In the genomic region with DNA sequence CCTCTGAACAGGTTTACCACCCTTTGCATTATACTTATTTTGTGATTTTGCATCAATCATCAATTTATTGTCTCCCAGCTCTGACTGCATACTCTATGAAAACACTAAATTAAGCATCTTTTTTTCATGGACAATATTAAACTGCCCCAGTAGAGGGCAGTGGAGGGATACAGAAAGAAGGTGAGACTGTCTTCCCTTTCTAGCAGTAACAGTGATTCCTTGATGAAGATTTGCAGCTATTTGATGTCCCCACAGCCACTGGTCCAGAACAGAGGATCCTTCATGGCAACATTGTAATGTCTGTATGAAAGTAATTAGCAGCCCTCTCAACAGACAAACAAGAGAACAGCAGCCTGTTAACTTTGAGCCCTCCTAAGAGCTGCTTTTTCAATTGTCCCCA, we compare ENCODE assay signal across 10 mouse cellular contexts.
DNase-seq lines count a peak whose midpoint lies in the region; ATAC-seq and TF ChIP-seq lines count a peak whose summit lies in the region.
"Had no signal": no experiment of that assay in that cellular context is flagged by ENCODE, and none has a peak within 500 bp of the region (broad histone marks: within the 10 kb centered on the region; RNA-seq: fewer than 3 reads in every experiment).

No protein-coding gene starts in this region.

- TF ChIP-seq CTCF in E14TG2a.4 (conservative IDR thresholded peaks at IDR 0.05; ENCODE audit: low read length): peak; percentile 32

- no peaks in the 10 kb centered on the region for H3K36me3 ChIP-seq in E14TG2a.4 (ENCODE audit: insufficient read depth, low read length)
- H3K36me3 ChIP-seq: heart, embryonic 13.5 days; neural tube, embryonic 12.5 days had no signal

- peak; percentile 29 to 36 for DNase-seq in cerebellum, postnatal 14 days
- peak; percentile 21 for DNase-seq in layer of hippocampus, adult 11-12 months (ENCODE audit: low spot score)
- no peak for DNase-seq in layer of hippocampus, postnatal 25 days (ENCODE audit: extremely low spot score in 1 of 2, low spot score in 1 of 2)
- DNase-seq in embryo, embryonic 11 days: peak; percentile 22
- no peak for DNase-seq in spleen, postnatal 36 days (ENCODE audit: low spot score in 2 of 2)
- no peak for DNase-seq in T-cell, adult 2 months (ENCODE audit: low spot score)

- no peak for ATAC-seq in cerebellum, adult (ENCODE audit: insufficient number of reproducible peaks, low FRiP score, low TSS enrichment)

- H3K9me3 ChIP-seq in E14TG2a.4 (ENCODE audit: low read length): no peaks in the 10 kb centered on the region
- H3K9me3 ChIP-seq: heart, embryonic 13.5 days; neural tube, embryonic 12.5 days had no signal

- H3K4me3 ChIP-seq in E14TG2a.4 (replicated peaks; ENCODE audit: low read length): no peak overlapping the region
- H3K4me3 ChIP-seq: heart, embryonic 13.5 days; neural tube, embryonic 12.5 days had no signal

- no peaks in the 10 kb centered on the region for H3K4me1 ChIP-seq in E14TG2a.4 (replicated peaks; ENCODE audit: low read depth, low read length)
- H3K4me1 ChIP-seq: neural tube, embryonic 12.5 days had no signal

- no peaks in the 10 kb centered on the region for H3K27me3 ChIP-seq in E14TG2a.4 (ENCODE audit: insufficient read depth, low read length)
- H3K27me3 ChIP-seq: heart, embryonic 13.5 days; neural tube, embryonic 12.5 days had no signal

Comparison
In these comparisons a context has a peak if more than half of its experiments do, and no peak if none do; other contexts are left out.
1. DNase-seq: peak in cerebellum, postnatal 14 days (2 of 2), layer of hippocampus, adult 11-12 months (single experiment) and embryo, embryonic 11 days (single experiment); none in layer of hippocampus, postnatal 25 days (0 of 2), spleen, postnatal 36 days (0 of 2) and T-cell, adult 2 months (single experiment).